Mouse (Mus musculus) cerebellum, postnatal 10 days (tissue): ENCODE results near the gene Gm49510.

ENCODE experiments used
- DNase-seq, 2 experiments: peaks; one replicate each; pipeline ENCODE4 v3.0.0; 2021; ENCODE audit warnings: mixed read lengths in 2 of 2

Gene Gm49510

DNA sequence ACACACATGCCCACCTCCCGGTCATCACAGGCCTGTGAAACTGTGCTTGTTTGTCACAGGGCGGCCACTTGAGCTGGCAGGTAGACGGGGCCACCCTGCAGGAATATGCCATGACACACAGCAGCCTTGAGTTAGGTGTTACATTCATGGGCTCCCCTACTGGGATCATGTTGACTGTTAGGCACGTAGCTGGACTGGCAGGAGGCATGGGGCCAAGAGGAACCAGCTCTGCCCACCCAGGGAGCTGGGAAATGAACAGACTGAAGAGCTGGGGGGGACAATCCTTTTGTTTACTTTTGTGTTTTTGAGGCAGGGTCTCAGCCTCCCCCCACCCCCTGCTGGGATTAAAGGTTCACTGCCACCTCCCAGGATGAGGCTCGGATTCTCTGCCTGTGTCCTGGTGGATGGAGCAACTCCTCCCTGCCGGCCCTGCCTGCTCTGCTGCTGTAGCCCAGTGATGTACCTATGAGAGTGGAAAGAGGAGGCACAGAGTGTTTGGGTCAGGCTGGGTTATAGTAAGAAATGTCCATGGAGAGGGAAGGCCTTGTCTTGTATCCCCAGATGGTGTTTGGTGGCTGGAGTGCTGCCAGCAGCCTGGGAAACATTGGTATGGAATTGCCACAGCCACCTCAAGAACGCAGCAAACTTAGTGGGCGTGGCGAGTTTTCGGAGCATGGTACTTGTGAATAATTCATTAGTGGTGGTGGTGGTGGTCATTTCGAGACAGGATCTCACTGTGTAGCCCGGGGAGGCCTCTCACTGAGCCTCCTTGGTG lies 16.8 kb downstream of the Gm49510 start:
- peak; percentile 72 to 76 for DNase-seq

DNA sequence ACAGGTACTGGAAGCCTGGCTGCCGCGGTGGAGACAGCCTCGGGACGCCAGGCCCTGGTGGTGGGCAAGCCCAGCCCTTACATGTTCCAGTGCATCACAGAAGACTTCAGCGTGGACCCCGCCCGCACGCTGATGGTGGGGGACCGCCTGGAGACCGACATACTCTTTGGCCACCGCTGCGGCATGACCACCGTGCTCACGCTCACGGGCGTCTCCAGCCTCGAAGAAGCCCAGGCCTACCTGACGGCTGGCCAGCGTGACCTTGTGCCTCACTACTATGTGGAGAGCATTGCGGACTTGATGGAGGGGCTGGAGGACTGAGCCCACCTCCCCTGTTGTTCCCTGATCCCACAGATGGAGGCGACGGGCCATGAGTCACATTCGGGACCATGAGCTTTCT lies 18.7 kb downstream of the Gm49510 start:
- DNase-seq: no peak

DNA sequence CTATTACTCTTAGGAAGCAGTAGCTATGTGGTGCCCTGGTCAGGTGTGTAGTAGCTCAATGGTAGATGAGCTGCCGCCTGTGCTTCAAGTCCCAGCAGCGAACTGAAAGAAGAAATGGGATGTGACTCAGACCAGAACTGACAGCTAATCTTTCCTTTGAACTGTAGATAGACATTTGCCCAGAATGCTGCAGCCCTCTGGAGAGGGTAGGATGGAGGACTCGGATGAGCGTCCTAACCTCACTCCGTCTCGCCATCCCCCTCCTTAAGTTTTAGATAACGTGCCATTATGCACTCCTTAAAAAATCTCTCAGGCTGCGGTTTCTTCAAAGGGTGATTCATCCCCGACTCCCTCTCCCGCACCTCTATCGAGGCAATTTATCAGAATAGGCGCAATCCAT lies 20.4 kb downstream of the Gm49510 start:
- no peak for DNase-seq

DNA sequence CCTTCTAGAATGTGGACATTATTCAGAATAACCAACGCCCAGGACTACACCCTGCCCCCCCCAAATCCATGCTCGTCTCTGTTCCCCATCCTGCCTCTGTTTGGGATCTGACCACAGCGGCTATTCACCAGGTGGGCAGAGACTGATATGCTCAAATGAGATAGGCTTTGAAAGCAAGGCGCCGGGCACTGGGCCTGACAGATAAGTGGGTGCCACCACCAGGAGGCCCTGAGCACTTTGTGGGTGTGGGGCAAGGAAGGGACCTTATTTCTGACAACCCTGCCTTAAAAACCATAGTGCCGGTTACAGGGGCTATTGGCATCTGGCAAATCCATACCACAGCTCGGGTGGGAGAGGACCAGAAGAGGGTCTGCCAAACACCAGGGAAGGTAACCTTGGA lies 23.2 kb downstream of the Gm49510 start:
- DNase-seq: no peak

DNA sequence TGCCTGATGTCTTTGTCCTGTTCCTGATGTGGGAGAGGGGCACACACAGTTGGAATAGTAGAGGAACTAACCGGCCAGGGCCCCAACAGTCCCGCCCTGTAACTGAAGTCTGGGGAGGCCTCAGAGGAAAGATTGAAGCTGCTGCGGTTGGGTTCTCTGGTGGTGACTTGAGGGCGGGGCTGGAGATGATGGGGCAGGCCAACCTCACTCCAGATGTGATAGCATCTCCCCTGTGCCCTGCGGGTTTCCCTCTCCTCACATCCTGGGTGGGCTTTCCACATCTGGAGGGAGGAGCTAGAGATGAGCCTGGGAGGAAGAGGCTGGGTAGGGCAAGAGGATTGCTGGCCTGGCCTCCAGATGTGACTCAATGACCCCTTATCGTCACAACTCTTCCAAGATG lies 24.1 kb downstream of the Gm49510 start:
- DNase-seq: no peak

DNA sequence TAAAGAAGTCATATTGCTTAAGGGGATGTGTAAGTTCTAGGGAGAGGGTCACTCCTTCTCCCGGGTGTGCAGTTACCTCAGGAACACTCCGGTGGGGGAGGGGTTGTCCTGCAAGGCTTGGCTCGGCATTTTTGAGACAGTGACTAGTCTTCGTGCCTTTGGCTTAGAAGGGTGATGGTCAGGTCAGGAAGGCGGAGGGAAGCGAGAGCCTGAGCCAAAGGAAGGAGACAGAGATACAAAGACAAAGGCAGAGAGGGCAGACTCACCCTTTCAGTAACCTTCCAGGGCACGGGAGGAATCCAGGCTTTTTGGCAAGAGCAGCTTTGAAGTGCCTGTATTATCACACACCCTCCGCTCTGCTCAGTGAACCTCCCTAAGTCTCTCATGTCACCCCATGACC lies 25.7 kb downstream of the Gm49510 start:
- DNase-seq: no peak

DNA sequence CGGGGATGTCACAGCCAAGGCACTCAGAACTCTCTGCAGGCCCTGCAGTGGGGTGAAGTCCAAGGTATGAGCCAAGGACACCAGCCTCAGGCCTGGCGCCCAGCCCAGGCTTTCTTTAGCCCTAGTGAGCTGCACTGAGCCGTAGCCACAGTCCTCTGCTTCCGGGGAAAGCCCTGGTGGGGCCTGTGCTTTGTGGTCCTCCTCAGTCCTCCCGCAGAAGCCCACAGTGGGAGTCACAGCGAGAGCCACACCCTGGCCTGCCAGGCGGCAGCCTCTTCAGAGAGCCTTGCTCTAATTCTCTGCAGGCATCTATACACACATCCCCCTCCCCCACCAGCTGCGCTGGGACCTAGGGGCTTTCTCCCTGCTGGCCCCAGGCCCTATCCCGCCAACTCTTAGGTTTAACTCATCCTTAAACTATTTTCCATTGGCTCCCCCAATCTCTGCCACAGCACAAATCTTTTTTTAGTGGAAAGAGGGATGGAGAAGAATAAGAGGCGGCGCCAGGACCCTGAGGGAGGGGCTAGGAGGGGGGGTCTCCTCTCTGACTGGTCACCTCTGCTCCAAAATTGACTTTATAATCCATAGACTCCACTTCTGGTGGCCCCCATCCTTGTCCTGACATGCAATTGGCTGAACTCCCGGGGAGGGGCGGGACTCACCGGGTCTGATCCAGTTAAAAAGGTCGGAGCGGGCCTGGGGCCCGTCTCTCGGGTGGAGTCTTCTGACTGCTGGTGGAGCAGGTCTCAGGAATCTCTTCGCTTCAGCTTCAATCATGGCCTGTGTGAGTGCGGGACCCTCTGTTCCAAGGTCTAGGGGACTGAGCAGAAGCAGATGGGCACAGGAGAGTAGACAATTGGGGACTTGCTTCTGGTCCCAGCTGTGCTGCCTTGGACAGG lies 26.8 kb downstream of the Gm49510 start, which contains the start of gene Lgals1:
Gene Lgals1 (plus strand): TSS at position 705 of the 899 bp plus-strand sequence.
- peak; percentile 90 to 92 for DNase-seq

DNA sequence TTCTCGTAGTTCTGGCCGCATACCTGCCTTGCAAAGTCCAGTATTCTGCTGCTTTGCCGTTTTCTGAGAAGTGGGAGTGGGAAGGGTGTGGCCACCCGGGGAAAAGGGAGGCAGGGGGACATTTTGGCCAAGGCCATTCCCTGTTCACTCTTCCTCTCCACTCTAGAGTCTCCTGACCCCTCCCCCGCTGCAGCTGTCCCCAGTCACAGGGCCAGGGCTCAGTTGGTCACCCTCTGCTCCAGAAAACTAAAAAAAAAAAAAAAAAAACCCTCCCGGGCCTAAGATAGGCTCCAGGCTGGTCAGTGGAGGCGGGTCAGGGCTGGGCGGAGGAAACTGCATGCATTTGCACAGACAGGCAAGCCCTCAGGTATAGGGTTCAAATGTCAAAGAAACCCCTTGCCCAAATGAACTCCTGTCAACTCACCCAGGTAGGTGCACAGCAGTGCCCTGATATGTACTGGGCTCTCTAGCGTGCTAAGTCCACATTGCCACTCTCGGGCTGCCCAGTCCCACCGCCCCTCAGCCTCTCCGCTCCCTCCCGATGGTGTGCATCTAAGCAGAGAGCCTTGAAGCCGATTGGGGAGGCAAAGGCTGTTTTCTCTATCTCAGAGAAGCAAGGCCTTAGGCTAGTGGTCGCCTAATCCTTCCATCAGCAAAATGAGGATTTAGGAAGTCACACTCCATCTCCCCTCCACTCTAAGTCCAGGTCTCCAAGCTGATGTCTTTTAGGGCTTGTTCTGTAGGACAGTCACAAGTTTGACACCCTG lies 27.7 kb downstream of the Gm49510 start:
- peak; percentile 66 to 74 for DNase-seq

DNA sequence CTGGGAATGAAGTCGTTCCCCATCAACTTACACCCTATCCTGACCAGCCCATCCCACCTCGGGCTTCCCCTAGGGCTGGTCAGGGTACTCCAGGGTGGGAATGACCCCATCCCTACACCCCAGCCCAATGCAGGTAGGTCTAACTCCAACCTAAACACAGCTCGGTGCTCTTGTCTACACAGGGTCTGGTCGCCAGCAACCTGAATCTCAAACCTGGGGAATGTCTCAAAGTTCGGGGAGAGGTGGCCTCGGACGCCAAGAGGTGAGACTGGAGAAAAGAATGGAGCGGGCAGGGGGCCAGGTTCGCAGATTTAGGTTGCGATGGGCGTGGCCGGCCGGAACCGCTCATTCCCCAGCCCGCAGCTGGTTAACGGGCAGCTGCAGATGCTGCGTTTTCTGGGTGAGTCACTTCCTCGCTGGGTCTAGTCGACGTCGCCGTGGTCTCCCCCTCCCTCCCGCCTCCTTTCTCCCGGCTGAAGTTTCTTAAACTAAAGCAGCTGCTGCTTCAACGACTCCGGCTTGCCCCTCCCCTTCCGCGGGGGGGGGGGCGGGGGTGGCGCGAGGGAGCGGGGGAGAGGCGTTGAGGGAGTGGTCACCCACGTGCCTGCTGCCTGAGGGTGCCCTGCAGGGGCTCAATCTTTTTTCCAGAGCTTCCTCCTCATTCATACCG lies 28.5 kb downstream of the Gm49510 start:
- DNase-seq: peak; percentile 46

DNA sequence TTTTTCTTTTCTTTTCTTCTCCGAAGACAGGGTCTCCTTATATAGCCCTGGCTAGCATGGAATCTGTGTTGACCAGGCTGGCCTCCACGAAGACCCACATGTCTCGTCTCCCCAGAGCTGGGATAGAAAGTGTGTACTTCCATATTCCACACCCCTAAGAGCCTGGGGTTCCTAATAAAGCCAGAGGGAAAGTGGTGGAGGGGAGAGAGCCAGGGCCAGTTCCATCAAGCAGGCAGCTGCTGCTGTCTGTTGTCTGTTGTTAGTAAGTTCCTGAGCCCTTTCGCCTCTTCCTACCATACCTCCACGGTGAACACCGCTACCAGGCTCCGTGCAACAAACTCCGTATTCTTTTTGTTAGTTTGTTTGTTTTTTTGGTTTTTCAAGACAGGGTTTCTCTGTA lies 29.1 kb downstream of the Gm49510 start:
- DNase-seq: no peak

DNA sequence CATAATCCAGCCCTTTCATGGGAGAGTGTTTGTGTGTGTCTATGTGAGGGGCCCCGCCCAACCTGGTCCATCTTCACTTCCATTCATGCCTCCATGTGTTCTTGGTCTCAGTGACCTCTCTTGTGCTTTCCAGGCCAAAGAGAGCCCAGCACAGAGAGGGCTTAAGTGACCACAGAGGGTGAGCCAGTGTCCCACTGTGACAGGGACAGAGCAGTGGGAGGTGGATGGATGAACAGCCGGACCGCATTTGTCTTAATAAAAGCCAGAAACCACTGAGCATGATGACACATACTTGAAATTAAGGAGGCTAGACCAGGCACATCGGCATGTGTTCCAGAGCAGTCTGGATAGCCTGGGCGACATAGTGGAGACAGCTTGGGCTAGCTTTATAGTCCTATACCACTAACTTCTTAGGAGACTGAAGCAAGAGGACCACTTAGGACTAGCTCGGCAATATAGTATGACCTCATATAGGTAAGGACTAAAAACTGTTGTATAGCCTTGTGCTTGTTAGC lies 30.8 kb downstream of the Gm49510 start:
- no peak for DNase-seq

DNA sequence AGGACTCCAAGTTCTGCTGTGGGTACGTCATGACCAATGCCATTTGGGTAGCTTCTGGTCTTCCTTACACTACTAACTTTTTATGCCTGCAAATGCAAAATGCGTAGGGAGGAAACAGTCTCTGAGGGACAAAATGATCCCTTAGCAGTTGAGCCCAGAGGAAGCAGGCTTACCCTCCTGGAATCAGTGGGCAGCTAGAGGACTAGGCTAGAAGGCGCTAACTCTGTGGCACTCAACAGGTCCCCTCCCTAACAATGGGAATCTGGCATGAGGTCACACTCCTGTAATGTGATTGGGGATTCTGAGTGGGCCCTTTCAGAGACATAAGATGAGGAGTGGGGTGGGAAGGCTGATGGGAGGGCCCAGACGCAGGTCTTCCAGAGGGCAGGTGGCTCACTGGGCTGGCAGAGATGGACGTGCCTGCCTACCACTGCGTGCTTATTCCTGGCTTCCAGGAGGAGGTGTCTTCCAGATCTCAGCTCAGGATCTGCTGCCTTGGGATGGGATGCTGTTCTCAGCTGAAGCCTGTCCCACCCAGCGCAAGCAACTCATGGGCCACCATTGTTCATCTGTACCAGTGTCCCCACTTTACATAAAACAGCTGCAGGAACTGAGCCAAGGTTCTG lies 31.4 kb downstream of the Gm49510 start:
- no peak for DNase-seq

DNA sequence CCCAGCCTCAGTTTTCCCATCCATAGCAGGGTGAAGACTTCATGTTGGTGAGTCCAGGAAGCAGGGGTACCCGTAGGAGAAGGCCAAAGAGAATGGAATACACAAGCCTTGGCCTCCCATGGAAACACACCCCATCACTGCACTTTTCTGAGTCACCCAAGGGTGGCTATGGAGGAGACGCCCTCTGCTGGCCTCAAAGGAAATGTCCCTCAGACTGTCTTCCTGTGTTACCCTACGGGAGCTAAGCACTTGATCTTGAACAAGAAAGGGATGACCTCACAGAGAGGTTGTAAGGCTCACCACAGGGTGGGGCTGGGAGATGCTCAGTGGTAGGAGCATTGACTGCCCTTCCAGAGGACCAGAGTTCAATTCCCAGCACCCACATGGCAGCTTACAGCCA lies 32.1 kb downstream of the Gm49510 start:
- peak in 1 of 2 experiments; percentile 42 for DNase-seq

DNA sequence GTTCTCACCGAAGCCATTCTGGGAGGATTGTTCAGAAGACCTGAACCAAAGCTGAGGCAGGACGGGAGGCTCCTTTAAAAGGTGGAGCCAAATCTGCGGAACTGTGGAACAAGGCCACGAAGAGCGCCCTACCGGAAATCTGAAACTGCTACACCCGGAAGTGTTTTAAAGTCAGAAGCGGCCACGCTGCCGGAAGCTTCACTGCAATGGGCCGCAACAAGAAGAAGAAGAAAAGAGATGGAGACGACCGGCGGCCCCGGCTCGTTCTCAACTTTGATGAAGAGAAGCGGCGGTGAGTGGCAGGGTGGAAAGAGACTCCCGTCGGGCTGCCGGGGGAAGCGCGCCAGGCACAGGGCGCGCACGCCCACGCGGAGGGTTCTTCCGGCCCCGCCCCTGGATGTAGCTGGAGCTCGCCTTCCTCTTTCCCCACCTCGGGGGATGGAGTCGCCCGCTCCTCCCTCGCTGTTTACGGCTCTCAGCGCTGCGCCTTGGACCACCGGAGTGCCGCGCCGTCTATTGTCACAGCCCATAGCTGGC lies 35.4 kb downstream of the Gm49510 start, which contains the start of gene Nol12:
Gene Nol12 (plus strand): TSS at position 150 of the 537 bp plus-strand sequence.
- peak; percentile 90 for DNase-seq

DNA sequence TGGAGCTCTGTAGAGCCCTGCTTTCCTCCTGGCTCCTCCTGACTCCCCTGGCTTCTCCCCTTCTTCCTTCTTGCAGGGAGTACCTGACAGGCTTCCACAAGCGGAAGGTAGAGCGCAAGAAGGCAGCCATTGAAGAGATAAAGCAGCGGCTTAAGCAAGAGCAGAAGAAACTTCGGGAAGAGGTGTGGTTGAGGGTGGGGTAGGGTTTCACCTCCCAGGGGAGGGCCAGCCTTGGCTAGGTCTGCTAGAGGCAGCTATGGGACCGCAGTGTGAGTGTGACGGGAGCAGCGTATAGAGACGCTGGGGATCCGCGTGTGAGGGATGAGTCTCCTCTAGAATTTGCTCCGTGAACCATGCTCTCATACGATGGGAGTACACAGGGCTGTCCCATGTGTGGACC lies 36.9 kb downstream of the Gm49510 start:
- DNase-seq: no peak

DNA sequence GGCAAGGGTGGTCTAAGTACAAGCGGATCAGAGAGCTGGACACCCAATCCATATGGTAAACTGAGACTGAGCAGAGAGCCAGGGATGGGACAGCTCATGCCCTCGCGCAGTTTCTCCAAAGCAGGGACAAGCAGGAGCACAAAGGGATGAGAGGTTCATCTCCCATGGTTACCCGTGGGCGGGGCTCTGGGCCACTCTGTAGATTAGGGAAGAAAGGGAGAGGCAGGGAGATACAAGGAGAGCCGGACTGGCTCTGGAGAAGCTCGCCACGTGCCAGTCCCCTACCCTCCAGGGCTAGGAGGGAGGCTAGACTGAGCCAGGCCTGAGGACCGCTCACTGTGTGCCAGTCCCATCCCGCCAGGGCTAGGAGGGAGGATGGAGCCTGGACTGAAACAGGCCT lies 37.8 kb downstream of the Gm49510 start:
- DNase-seq: no peak

DNA sequence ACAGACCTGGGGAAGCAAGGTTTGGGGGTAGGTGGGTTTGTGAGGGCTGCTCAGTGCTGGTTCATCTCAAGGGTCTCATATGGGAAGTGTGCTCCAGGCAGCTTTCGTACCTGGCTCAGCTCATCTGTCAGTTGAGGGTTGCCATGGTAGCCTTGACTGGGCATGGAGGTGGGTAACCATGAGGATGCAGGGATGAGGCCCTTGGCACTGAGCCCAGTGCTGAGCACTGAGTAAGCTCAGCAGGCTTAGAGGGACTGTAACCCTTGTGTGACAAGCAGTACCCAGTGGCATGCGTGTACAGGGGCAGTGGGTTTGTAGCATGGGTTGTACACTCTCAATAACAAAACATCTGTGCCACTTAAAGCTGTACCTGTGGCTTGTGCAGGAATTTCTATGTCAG lies 38.5 kb downstream of the Gm49510 start:
- peak in 1 of 2 experiments; percentile 52 for DNase-seq

DNA sequence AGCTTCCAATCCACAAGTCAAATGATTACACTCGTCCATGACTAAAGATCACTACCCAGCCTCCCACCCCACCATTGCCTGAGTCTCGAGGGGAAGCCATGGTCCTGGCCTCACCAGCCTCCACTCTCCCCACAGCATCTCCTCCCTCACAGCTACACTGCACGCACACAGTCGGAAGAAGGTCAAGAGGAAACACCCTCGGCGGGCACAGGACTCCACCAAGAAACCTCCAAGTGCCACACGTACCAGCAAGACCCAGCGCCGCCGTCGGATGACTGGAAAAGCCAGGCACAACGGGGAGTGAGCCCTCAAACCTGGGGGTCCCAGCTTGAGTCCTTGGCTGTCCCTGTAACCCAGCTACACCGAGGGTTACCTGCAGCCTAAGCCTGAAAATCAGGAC lies 40.9 kb downstream of the Gm49510 start:
- DNase-seq: no peak

DNA sequence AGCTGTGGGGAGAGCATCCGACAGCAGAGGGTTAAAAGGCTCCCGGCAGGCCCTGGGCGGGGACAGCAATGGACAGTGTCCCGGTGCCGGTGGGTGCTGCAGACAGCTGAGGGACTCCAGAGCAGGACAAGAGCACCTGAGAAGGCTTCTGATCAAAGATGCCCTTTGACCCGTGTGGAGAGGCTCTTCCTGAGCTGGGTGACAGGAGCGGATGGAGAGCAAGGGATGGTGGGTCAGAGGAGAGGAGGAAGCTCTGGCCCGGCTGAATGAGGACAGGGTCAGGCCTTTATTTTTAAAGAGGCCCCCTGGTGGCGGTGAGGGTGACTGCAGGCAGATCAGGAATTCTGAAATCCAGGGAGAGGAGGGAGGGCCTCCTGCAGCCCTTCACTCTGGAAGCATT lies 43.2 kb downstream of the Gm49510 start:
- peak; percentile 91 to 93 for DNase-seq

DNA sequence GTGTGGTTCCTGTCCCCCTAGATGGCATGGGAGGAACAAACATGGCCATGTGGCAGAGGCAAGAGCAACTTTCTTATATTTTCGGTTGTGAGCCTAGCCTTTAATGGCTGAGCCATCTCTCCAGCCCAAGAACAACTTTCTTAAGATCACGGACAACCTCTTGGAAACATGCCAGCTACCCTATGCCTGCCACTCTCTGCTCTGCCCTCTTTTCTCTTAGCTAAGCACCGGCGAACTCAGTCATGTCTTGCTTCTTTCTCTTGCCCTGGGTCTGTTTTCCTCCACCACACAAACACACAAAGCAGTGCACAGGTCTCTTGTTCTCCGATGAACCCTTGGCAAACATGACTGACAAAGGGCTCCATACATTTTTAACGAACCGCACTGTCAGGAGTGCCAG lies 46.8 kb downstream of the Gm49510 start:
- no peak for DNase-seq

DNA sequence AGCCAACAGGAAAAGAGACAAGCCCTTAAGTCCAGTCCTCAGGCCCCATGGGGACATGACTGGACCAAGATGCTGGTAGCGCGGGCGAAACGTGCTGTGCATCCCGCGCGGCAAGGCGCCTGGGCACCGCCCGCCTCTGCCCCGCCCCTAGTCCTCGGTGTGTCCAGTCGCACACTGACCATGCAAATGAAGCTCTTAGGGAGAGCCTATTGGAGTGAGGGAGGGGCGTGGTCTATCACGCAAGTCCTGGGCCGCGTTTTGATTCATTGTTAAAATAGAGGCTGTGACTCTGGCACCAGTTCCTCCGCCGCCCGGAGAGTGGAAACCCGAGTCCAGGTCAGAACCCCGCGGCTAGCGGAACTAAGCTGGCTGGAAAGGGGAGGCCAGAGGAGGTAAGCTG lies 48.2 kb downstream of the Gm49510 start, which contains the start of gene Triobp:
Gene Triobp (plus strand): TSS at position 68 of the 400 bp plus-strand sequence.
- peak; percentile 94 to 96 for DNase-seq
